Mouse (Mus musculus) thymus, postnatal 0 days (tissue): ENCODE data around the gene Olfr553. TPM values are rescaled to one million over a fixed set of nuclear protein-coding genes. Genes with fewer than 3 reads are reported as not detected.
A peak's percentile ranks its signal among the peaks of the same experiment; 100 is the strongest.
"Not testable (repeated sequence)": the region's sequence is repeated elsewhere in the genome, so short reads cannot be mapped to it uniquely, and the experiment has no call there.

Experiments used
- DNase-seq: peaks from one replicate; pipeline ENCODE4 v3.0.0-alpha.2; 2015; ENCODE audit warnings: low spot score
- polyA plus RNA-seq: library from polyadenylated mRNA; unstranded; fragments of >200 nt; fragmentation: Nextera tagmentation; extraction: Ambion mirVana; gene quantifications from 2 replicates; pipeline ENCODE4 v1.2.1, GENCODE M21; 2015

Gene Olfr553
- not detected in 2 replicates for polyA plus RNA-seq

DNA sequence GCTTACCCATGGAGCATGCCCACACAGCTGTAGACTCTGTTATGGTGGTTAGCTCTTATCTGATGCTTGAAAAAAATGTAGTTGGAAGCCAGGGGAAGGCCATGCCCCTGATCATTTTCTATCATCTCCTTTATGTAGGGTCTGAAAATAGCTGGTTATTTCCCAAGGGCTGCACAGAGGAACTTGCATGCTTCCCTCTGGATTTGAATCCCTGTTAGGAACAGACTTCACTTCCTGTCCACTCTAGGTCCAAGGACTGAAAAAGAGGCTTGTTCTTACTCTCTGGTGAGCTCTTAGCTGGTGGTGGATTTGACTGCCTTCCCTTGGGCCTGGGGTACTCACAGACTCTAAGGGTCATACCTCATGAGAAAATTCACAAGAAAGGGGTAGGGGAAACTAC, at the start of gene Olfr553:
Gene Olfr553 (minus strand): TSS at position 101 of the 400 bp plus-strand sequence.
- no peak for DNase-seq

DNA sequence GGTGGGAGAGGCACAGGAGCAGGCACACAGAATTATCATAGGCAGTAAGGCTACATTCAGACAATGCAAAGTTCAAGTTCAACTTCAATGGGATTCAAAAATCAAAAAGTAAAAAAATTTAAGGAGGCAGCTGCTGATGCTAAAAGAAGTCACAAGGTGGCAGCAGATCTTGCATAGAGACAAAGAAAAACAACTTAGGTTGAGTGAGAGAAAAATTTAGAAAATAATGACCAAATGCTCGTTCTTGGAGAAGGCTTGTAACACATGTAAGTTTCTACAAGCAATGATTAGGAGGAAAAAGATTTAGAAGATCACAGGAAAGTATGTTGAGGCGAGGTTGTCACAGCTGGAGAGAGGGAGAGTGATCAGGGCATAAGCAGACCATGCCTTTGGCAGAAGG, 47.4 kb upstream of the Olfr553 start:
- DNase-seq: peak; percentile 26

DNA sequence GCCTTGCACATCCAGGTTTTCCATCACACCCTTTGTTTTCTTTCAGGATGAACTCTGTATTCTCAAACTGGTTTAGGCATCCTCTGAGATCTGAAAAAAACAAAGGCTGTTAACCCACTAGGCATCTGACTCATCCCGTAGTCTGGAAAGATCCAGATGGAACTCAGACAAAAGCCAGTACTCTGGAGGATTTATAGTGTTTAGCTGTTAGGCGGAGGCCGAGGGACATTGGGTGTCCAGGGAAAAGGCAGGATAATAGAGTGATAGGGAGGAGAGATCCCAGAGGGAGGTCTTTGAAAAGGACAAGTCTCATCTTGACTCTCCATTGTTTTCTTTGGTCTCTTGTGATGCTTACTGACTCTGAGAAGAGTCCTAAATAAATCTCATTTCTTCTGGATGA, 46.6 kb upstream of the Olfr553 start, which contains the start of gene Olfr556:
Gene Olfr556 (plus strand): TSS at position 301 of the 400 bp plus-strand sequence.
- no peak for DNase-seq

- no peak for DNase-seq
Observed at GRCm38 (mm10) chr7:102658523-102658922, 40.5 kb upstream of the Olfr553 start, which contains the start of gene Olfr555. Gene Olfr555, plus strand, starts transcription at chr7:102658823.

DNA sequence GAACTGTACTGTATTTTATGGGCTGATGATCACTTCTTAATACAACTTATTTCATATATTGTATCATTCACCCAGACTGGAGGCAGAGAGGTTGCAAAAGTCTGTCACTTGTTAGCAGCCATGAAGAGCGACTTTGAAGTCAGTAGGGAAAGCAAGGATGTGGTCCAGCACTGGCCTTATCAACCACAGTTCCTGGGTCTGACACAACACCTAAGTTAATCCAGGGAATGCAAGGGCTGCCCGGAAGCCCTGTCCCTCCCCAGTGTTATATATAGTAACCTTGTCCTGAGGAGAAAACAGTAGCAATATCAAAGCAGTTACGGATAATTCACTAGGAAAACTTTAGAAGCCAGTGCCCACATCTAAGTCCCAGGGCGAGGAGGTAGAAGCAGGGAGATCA, 26.9 kb upstream of the Olfr553 start:
- DNase-seq: not testable (repeated sequence)

DNA sequence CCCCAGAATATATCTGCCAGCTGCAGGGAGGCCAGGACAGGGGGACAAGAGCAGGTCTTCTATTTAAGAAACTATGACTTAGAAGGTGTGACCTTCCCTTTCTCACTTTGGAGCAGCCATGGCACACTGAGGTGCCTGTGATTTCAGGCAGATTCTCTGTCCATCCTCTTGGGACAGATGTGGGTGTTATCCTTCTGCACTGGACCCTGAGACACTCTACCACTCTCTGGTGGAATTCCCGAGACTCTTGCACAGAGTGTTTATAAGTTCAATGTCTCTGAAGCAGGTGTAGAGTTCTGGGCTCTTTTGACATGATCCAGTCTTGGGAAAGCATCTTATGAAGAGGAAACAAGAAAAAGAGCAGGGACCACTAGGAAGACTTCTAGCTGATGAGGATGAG, 20.1 kb upstream of the Olfr553 start, which contains the start of gene Olfr554:
Gene Olfr554 (plus strand): TSS at position 301 of the 400 bp plus-strand sequence.
- no peak for DNase-seq

DNA sequence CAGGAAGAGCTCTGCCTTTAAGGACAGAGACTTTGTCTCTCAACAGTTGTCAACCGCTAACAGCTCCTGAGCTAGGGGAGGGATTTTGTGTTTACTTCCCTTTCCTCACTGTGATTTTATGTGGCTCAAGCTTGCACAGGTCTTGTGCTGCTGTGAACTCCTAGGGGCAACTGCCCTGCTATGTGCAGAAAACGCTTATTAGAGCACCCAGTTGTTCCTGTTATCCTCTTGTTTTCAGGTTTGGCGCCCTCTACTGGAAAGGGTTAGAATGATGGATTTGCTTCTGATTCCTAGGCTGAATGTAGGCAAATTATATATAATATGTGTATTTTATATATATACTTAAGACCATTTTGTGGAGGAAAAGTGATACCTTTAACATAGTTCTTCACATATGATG, 18.6 kb upstream of the Olfr553 start:
- DNase-seq: peak; percentile 71

- not testable (repeated sequence) for DNase-seq
Observed at GRCm38 (mm10) chr7:102620368-102620767, 2.4 kb upstream of the Olfr553 start.

- DNase-seq: no peak
Observed at GRCm38 (mm10) chr7:102619608-102620007, 1.6 kb upstream of the Olfr553 start.

DNA sequence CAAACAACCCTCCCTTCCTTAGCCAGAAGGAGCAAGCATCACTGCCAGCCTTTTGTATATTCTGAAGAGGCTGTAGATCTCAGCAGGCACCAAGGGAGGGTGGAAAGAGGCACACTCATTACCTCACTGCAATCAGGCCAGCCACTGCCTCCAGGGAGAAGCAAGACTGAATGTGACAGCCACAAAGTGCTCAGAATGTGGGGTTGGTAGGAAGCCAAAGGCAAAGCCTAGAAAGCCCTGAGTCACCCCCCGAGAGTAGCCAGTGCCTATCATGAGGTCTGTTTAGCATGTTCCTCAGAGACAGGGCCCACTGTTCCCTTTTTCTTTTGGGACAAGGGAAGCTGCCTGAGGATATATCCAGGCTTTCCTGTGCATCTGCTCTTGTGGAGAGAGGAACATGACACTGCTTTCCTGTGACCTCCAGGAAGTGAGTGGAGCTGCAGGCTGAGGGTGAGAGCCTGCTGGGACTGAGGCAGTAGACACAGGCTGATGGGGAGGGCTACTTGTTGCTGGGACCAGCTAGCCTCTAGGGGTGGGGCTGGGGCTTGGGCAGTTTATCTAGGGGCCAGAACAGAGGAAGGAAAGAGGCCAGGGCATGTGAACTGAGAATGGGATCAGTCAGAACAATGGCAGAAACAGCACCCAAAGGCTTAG, 20.5 kb downstream of the Olfr553 start, which contains the start of gene Olfr552:
Gene Olfr552 (plus strand): TSS at position 393 of the 654 bp plus-strand sequence.
- no peak for DNase-seq

DNA sequence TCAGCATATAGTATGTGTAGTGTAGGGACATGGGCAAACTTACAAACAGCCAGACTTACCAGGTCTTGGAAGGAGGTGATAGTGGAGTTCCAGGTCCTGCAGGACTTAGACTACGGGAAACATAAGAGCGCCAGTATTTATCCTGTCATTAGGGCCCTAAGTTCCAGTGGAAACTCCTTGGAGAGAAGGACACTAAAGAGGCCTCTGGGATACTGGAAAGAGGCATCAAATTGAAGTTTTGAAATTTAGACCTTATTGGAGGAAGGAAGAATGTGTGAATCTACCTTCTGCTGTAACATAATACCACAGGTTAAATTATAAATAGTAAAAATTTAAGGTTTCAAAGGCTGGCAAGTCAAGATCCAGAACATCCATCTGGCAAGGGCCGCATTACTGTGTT, 26.2 kb downstream of the Olfr553 start, which contains the start of gene Olfr551:
Gene Olfr551 (minus strand): TSS at position 101 of the 400 bp plus-strand sequence.
- DNase-seq: no peak

DNA sequence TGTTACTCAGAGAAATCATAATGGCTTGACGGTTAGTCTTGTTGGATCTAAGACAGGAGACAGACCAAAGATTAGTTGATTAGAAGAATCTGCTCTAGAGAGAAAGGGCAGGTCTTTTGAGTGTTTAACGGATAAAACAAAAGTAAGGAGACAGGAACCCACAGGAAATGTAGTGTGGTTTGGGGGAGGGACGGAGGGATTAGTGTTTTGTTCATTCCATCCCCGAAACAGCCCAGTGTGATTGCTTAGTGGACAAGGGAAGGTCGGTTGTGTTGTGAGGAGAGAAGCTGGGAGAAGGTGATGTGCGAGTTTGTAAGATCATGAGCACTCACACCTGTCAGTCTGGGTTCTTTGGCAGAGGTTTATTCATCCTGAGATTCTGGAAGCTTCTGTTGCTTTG, 42.0 kb downstream of the Olfr553 start:
- peak; percentile 2 for DNase-seq

- DNase-seq: no peak
Observed at GRCm38 (mm10) chr7:102573174-102573830, 44.7 kb downstream of the Olfr553 start.

DNA sequence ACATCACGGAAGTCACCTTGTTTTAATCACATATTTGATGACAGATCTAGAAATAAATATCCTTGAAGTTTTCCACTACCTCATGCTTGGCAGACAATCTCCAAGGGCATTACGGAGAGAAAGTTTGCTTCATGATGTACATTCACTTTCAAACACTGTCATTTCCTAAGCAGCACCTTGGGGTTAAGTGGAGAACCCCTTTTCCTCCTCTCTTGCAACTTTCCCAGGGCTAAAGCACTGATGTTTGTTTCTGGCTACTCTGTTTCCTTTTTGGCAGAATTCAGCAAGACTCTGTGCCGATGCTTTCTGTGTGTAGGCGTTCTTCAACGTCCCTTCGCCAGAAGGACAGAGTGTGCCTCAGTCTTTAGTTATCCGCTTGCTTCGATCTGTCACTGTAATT, 46.9 kb downstream of the Olfr553 start, which contains the start of gene Olfr550:
Gene Olfr550 (plus strand): TSS at position 301 of the 400 bp plus-strand sequence.
- no peak for DNase-seq

GRCm38 (mm10) chr7:102566219-102566618, 51.8 kb downstream of the Olfr553 start:
- no peak for DNase-seq

DNA sequence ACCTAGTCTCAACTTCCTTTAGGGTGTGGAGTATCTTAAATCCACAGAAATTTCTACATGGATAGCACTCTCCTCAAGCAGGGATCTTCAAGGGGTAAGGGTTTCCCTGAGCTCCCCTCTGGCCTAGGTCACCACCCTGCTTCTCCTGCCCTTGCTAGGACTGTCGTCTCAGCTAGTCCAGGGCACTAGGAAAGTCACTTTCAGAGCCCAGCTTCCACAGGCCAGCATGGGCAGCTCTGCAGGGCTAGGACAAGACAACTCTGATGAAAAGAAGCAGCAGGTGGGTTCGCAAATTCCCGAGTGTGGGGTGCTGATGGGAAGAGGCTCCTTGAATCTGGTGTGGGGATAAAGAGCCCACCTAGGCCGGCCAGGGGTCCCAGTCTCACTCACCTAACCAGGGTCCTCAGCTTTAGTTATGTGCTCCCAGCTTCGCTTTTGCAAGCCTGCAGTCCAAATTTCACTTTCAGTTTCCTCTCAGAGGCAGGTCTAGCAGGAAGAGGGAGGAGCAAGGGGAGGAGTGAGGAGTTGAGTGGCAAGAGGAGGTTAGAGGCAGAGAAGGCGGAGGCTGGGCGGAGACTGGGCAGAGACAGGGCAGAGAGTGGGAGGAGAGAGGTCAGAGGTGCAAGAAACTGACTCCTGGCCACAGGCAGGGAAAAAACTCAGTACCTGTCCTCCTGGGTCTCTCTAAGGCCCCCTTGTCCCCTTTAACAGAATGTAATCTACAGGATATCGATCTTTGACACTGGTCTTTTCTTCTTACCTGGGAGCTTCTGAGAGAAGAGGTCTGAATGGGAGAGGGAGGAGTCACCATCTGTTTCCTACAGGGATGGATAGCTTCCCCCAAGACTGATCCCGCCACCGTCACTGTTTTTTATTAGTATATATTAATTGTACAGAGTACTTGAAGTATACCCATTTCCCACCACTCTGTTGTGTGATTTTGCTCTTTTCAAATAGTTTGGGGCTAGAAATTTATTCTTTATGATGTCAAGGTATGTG, 52.7 kb downstream of the Olfr553 start, which contains the start of gene Trim21:
Gene Trim21 (minus strand): TSS at position 488 of the 999 bp plus-strand sequence.
- peak; percentile 87 for DNase-seq

Other genes with a start within 250 kb of the Olfr553 start
- gene Rrm1, start 176.5 kb downstream of the Olfr553 start, polyA plus RNA-seq: 143 and 151 TPM in 2 replicates
- 0.14 and 0.34 TPM in 2 replicates for gene Olfr543, start 136.5 kb downstream of the Olfr553 start, polyA plus RNA-seq
- 0.05 TPM in 1 of 2 replicates, not detected in the other for gene Olfr544, start 129.9 kb downstream of the Olfr553 start, polyA plus RNA-seq
- gene Olfr545, start 118.6 kb downstream of the Olfr553 start, polyA plus RNA-seq: 0.08 TPM in 1 of 2 replicates, not detected in the other
- not detected in 2 replicates for gene Olfr547, start 83.5 kb downstream of the Olfr553 start, polyA plus RNA-seq
- gene Olfr548-ps1, start 77.3 kb downstream of the Olfr553 start, polyA plus RNA-seq: not detected in 2 replicates
- gene Olfr549, start 68.3 kb downstream of the Olfr553 start, polyA plus RNA-seq: not detected in 2 replicates
- gene Trim21, start 52.7 kb downstream of the Olfr553 start, polyA plus RNA-seq: 3.0 and 3.9 TPM in 2 replicates
- 0.26 TPM in 1 of 2 replicates, not detected in the other for gene Olfr550, start 46.8 kb downstream of the Olfr553 start, polyA plus RNA-seq
- not detected in 2 replicates for gene Olfr551, start 26.3 kb downstream of the Olfr553 start, polyA plus RNA-seq
- not detected in 2 replicates for gene Olfr552, start 20.4 kb downstream of the Olfr553 start, polyA plus RNA-seq
- not detected in 2 replicates for gene Olfr554, start 20.2 kb upstream of the Olfr553 start, polyA plus RNA-seq
- gene Olfr555, start 40.6 kb upstream of the Olfr553 start, polyA plus RNA-seq: not detected in 2 replicates
- not detected in 2 replicates for gene Olfr556, start 46.7 kb upstream of the Olfr553 start, polyA plus RNA-seq
- gene Trim68, start 69.1 kb upstream of the Olfr553 start, polyA plus RNA-seq: 8.1 and 8.6 TPM in 2 replicates
- not detected in 2 replicates for gene Olfr557, start 77.7 kb upstream of the Olfr553 start, polyA plus RNA-seq
- 0.37 and 0.38 TPM in 2 replicates for gene Olfr558, start 84.0 kb upstream of the Olfr553 start, polyA plus RNA-seq
- gene Olfr33, start 100.9 kb upstream of the Olfr553 start, polyA plus RNA-seq: not detected in 2 replicates
- not detected in 2 replicates for gene Olfr559, start 109.3 kb upstream of the Olfr553 start, polyA plus RNA-seq
- not detected in 2 replicates for gene Olfr560, start 141.1 kb upstream of the Olfr553 start, polyA plus RNA-seq
- 0.05 and 0.10 TPM in 2 replicates for gene Olfr78, start 141.3 kb upstream of the Olfr553 start, polyA plus RNA-seq
- gene Olfr561, start 153.0 kb upstream of the Olfr553 start, polyA plus RNA-seq: not detected in 2 replicates
- not detected in 2 replicates for gene Olfr564, start 185.3 kb upstream of the Olfr553 start, polyA plus RNA-seq
- not detected in 2 replicates for gene Olfr566, start 240.5 kb upstream of the Olfr553 start, polyA plus RNA-seq